Mouse (Mus musculus): ENCODE data around the gene Bpifc. TPM values are rescaled to one million over a fixed set of nuclear protein-coding genes. Genes with fewer than 3 reads are reported as not detected.

Gene Bpifc
- total RNA-seq, 1 experiment from 2014 or later: 2.6 TPM

DNA sequence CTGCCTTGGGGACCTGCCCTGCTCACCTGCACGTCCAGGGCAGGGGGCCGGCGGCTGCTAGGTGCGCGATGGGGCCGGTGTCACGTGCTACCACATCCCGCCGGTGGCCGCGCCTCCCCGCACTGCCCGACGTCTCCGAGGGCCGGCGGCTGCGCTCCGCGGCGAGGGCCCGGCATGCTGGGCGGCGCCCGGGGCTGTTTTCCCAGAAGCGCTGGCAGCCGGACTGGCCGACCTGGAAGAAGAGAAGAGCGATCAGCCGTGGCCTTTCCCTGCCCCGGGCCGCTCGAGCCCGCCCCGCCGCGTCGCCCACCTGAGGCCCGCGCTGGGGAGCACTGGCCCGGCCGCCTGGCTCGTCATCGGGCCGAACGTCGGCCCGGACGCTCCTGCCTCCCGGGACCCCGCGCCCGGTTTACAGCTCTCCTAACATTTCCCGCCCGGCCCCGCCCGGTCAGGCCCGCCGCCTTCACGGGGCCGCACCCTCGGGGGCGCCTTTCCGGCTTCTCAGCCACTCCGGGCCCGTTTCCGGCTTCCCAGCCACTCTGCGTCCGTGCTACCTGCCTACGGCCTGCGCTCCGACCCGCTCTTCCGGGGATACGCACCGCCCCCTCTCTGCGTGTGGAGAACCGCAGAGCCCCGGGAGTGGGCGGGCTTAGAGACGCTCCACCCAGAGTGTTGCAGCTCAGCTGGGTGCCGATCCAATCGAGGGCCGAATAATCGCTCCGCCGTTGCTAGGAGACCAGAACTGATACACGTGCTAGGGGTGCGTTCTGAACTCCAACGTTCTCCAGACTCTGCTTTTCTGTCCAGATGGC lies 95.0 kb downstream of the Bpifc start, which contains the start of gene Prdm4:
Gene Prdm4 (minus strand): TSS at position 645 of the 812 bp plus-strand sequence.
- ATAC-seq (replicated peaks in 1 of 2; ENCODE audit: insufficient read depth in 1 of 2, low FRiP score in 2 of 2, low TSS enrichment in 1 of 2, low read depth in 1 of 2, poor library complexity in 2 of 2, severe bottlenecking in 2 of 2): peak; percentile 99

Other genes with a start within 250 kb of the Bpifc start
- gene Pwp1, start 182.4 kb downstream of the Bpifc start, total RNA-seq (2017): 62.3 and 65.5 TPM in 2 replicates
- 59.1 and 71.1 TPM in 2 replicates for gene Prdm4, start 94.8 kb downstream of the Bpifc start, total RNA-seq (2017)
- gene Ascl4, start 84.2 kb downstream of the Bpifc start, total RNA-seq (2017): not detected in 2 replicates
- 210 and 223 TPM in 2 replicates for gene Rtcb, start 54.1 kb downstream of the Bpifc start, total RNA-seq (2017)
- gene Fbxo7, start 10.1 kb upstream of the Bpifc start, total RNA-seq (2017): 24.6 and 27.3 TPM in 2 replicates

All from hematopoietic stem cell, adult 5-6 weeks (primary cell).